Mouse (Mus musculus): Measurements from ENCODE around the gene Sept7.

Sept7 gene

GRCm38 (mm10) chr9:25252283-25252726, at the start of gene Sept7:
Gene Sept7 (plus strand): TSS chr9:25252439.
- no peak for TF ChIP-seq GATA4 (IDR thresholded peaks at IDR 0.05; ENCODE audit: insufficient replicate concordance, low read length)

GRCm38 (mm10) chr9:25208087-25208803, 44.0 kb upstream of the Sept7 start:
- TF ChIP-seq GATA4 (IDR thresholded peaks at IDR 0.05; ENCODE audit: insufficient replicate concordance, low read length), result no peak

GRCm38 (mm10) chr9:25212309-25213163, 39.7 kb upstream of the Sept7 start:
- TF ChIP-seq GATA4 (IDR thresholded peaks at IDR 0.05; ENCODE audit: insufficient replicate concordance, low read length), result no peak

GRCm38 (mm10) chr9:25213164-25213557, 39.1 kb upstream of the Sept7 start:
- no peak for TF ChIP-seq GATA4 (IDR thresholded peaks at IDR 0.05; ENCODE audit: insufficient replicate concordance, low read length)

- peak; percentile 28; the same call in 1 of the 2 replicates for TF ChIP-seq GATA4 (IDR thresholded peaks at IDR 0.05; ENCODE audit: insufficient replicate concordance, low read length)
Observed at GRCm38 (mm10) chr9:25215411-25215810, 36.8 kb upstream of the Sept7 start.

GRCm38 (mm10) chr9:25216210-25216609, 36.0 kb upstream of the Sept7 start:
- TF ChIP-seq GATA4 (IDR thresholded peaks at IDR 0.05; ENCODE audit: insufficient replicate concordance, low read length), result peak; percentile 45; the same call in 1 of the 2 replicates

GRCm38 (mm10) chr9:25218954-25219353, 33.3 kb upstream of the Sept7 start:
- no peak for TF ChIP-seq GATA4 (IDR thresholded peaks at IDR 0.05; ENCODE audit: insufficient replicate concordance, low read length)

- no peak for TF ChIP-seq GATA4 (IDR thresholded peaks at IDR 0.05; ENCODE audit: insufficient replicate concordance, low read length)
Observed at GRCm38 (mm10) chr9:25219882-25220281, 32.4 kb upstream of the Sept7 start.

GRCm38 (mm10) chr9:25224959-25225358, 27.3 kb upstream of the Sept7 start:
- TF ChIP-seq GATA4 (IDR thresholded peaks at IDR 0.05; ENCODE audit: insufficient replicate concordance, low read length), result no peak

- TF ChIP-seq GATA4 (IDR thresholded peaks at IDR 0.05; ENCODE audit: insufficient replicate concordance, low read length), result no peak
Observed at GRCm38 (mm10) chr9:25229740-25230139, 22.5 kb upstream of the Sept7 start.

- no peak for TF ChIP-seq GATA4 (IDR thresholded peaks at IDR 0.05; ENCODE audit: insufficient replicate concordance, low read length)
Observed at GRCm38 (mm10) chr9:25230213-25231039, 21.8 kb upstream of the Sept7 start.

- TF ChIP-seq GATA4 (IDR thresholded peaks at IDR 0.05; ENCODE audit: insufficient replicate concordance, low read length), result no peak
Observed at GRCm38 (mm10) chr9:25241065-25241464, 11.2 kb upstream of the Sept7 start.

- TF ChIP-seq GATA4 (IDR thresholded peaks at IDR 0.05; ENCODE audit: insufficient replicate concordance, low read length), result no peak
Observed at GRCm38 (mm10) chr9:25242266-25242665, 10.0 kb upstream of the Sept7 start.

GRCm38 (mm10) chr9:25243926-25244657, 8.1 kb upstream of the Sept7 start:
- TF ChIP-seq GATA4 (IDR thresholded peaks at IDR 0.05; ENCODE audit: insufficient replicate concordance, low read length), result no peak
